Mouse (Mus musculus) lung, adult 2 months (tissue): ENCODE measurements around the gene Gm36028.

Experiments used
- CTCF ChIP-seq: fragments of 200-500 bp; IDR thresholded peaks from 2 replicates; pipeline ENCODE4 v1.5.1; 2011; ENCODE audit warnings: mild to moderate bottlenecking, low read length, control low read depth; ENCODE audit not compliant: insufficient read depth
- POLR2A ChIP-seq: fragments of 200-500 bp; IDR thresholded peaks from 2 replicates; pipeline ENCODE4 v1.6.1; 2011; ENCODE audit warnings: low read depth, mild to moderate bottlenecking, control low read depth, low read length, borderline replicate concordance; ENCODE audit errors: extremely low read depth

DNA sequence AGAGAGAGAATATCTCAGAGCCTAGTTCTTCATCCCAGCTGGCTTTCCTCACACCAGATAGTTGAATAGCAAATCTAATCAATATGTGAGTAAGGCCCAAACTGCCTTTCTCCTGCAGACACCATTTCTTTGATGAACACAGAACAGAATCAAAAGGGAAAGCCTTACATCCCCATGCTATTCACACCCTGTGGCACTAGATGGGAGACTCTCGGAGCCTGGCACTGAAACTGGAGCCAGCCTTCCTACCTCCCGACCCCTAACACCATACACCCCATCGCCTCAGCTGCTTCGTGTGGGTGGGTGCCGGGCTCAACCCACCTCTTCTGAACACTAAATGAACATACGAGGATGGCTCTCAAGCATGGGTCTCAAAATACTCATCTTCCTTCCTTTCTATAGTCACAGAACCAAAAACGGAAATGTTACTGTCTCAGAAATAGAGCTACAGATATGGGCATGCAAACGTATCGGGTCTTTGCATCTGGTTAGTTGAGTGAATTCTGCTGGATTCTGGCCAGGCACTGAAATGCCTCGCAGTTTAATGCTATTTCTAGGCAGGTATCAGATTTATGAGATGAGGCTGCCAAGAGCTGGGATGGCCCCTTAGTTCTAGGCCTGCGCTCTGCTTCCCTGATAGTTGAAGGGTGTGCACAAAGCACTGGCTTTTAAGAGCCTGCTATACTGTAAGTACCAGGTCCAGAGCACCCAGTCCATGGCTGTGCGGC lies 36.0 kb downstream of the Gm36028 start:
- TF ChIP-seq POLR2A, result no peak
- no peak for TF ChIP-seq CTCF
